Mouse (Mus musculus): ENCODE results near the gene Camk2n1. TPM values are rescaled to one million over a fixed set of nuclear protein-coding genes. Genes with fewer than 3 reads are reported as not detected.

Gene Camk2n1
- total RNA-seq, 1 experiment from 2014 or later, result not detected

DNA sequence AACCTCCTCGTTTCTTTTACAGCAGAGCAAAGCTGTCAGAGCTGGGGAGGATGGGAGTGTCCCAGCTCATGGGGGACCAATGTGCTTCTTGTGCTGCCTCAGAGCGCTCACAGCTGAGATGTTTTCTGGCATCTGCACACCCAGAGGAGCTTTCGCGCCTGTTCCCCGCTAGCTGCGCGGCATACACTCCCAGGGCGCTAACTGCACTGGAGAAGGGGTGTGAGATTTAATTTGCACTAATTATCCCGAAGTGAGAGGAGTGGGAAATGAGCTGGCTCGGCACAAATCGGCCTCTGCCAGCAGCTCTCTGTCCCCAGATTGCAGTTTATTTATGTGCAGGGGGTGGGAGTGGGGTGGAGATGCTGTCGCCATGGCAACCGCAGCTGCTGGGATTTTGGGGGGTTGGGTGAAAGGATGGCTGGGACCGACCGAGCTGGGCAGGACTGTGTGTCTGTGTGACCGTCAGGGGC lies 50.6 kb downstream of the Camk2n1 start:
- ATAC-seq (replicated peaks; ENCODE audit: low read depth, poor library complexity, severe bottlenecking), result no peak

DNA sequence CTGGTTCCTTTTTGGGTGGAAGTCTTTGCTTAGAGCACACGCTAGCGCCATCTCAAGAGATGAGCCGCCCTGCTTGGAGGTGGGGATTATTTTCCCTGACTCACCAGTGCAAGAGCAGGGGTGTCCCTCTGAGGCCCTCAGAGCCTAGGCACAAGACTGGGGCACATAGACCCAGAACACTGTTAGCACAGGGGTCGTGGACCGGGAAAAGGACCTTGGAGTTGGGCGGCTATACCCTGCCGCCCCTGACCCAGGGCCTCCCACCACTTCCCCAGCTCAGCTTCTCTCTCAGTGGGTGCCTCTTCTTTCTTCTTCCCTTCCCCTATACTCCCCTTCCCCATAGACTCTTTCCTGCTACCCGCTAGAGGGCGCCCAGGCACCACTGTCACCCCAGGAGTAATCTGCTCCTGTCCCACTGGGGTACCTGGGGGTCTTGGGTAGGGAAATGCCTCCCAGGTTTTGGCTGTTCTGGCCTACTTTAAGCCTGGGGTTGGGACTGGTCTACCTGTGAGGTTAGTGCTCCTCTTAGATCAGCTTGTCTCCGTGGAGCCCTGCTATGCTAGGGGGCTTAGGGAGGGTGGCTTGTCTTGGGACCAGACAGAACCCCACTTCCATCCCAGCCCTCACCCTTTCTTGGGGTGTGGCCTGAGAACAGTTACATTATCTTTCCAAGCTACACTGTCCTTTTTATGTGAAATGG lies 51.2 kb downstream of the Camk2n1 start:
- no peak for ATAC-seq (replicated peaks; ENCODE audit: low read depth, poor library complexity, severe bottlenecking)

DNA sequence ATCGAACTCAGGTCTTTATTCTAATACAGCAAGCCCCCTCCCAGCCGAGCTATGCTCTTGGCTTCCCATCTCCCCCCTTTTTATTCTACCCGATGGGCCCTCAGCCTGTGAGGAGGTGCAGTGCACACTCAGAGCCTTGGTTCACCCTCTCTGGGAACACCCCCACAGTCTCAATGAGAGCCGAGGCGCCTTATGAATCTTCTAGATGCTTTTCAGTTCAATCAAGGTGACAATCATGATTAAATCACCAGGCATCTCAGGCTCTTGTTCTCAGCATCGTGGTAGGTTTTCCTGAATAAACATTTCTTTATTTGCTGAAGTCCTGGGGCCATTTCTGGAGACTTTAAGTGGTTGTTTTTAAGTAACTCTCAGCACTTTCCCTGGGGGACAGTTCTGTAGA lies 53.8 kb downstream of the Camk2n1 start:
- no peak for ATAC-seq (replicated peaks; ENCODE audit: low read depth, poor library complexity, severe bottlenecking)

Other genes with a start within 250 kb of the Camk2n1 start
- gene Hp1bp3, start 238.0 kb upstream of the Camk2n1 start, total RNA-seq (2017), result 272 and 317 TPM in 2 replicates
- gene Sh2d5, start 203.9 kb upstream of the Camk2n1 start, total RNA-seq (2017), result 22.0 and 24.7 TPM in 2 replicates
- 5.5 and 6.5 TPM in 2 replicates for gene Kif17, start 203.9 kb upstream of the Camk2n1 start, total RNA-seq (2017)
- 101 and 107 TPM in 2 replicates for gene Ddost, start 149.6 kb upstream of the Camk2n1 start, total RNA-seq (2017)
- gene Pink1, start 128.0 kb upstream of the Camk2n1 start, total RNA-seq (2017), result 33.8 and 51.5 TPM in 2 replicates
- not detected in 2 replicates for gene Cda, start 86.3 kb upstream of the Camk2n1 start, total RNA-seq (2017)
- not detected in 2 replicates for gene Fam43b, start 57.8 kb upstream of the Camk2n1 start, total RNA-seq (2017)
- 4.7 and 7.3 TPM in 2 replicates for gene Mul1, start 19.6 kb upstream of the Camk2n1 start, total RNA-seq (2017)
- not detected in 2 replicates for gene Vwa5b1, start 181.6 kb downstream of the Camk2n1 start, total RNA-seq (2017)

Data from common myeloid progenitor, adult 5-6 weeks (primary cell).